Mouse (Mus musculus) liver, embryonic 13.5 days (tissue): ENCODE data around the gene Grik4. TPM values are rescaled to one million over a fixed set of nuclear protein-coding genes. Genes with fewer than 3 reads are reported as not detected.

ENCODE experiments used
- ATAC-seq: fragments of 200-750 bp; cut with Nextera tagmentation; 2 replicates; pipeline ENCODE4 v1.8.0; 2017; ENCODE audit warnings: low read depth, mild to moderate bottlenecking, moderate number of reproducible peaks, moderate library complexity
- DNase-seq: peaks from one replicate; pipeline ENCODE4 v3.0.0; 2022
- H3K27ac ChIP-seq: fragments of 300-500 bp; sonication (generic); 2 replicates; pipeline ENCODE4 v1.5.1; 2015; ENCODE audit warnings: moderate library complexity, mild to moderate bottlenecking, inconsistent platforms
- H3K27me3 ChIP-seq: fragments of 300-500 bp; sonication (generic); 2 replicates; pipeline ENCODE4 v1.6.1; 2015; ENCODE audit warnings: mild to moderate bottlenecking, inconsistent platforms
- H3K36me3 ChIP-seq: fragments of 300-500 bp; sonication (generic); 2 replicates; pipeline ENCODE4 v1.6.1; 2015; ENCODE audit warnings: mild to moderate bottlenecking, inconsistent platforms
- H3K4me1 ChIP-seq: fragments of 300-500 bp; sonication (generic); replicated peaks from 2 replicates; pipeline ENCODE4 v1.6.1; 2015; ENCODE audit warnings: inconsistent platforms
- H3K4me2 ChIP-seq: fragments of 300-500 bp; sonication (generic); 2 replicates; pipeline ENCODE4 v1.6.1; 2015; ENCODE audit warnings: inconsistent platforms, mild to moderate bottlenecking, moderate library complexity
- H3K4me3 ChIP-seq: fragments of 300-500 bp; sonication (generic); replicated peaks from 2 replicates; pipeline ENCODE4 v1.5.1; 2015; ENCODE audit warnings: mild to moderate bottlenecking, inconsistent platforms
- H3K9ac ChIP-seq: fragments of 300-500 bp; sonication (generic); 2 replicates; pipeline ENCODE4 v1.6.1; 2015; ENCODE audit warnings: mild to moderate bottlenecking, inconsistent platforms
- H3K9me3 ChIP-seq: fragments of 300-500 bp; sonication (generic); replicated peaks from 2 replicates; pipeline ENCODE4 v1.6.1; 2016; ENCODE audit warnings: inconsistent platforms
- WGBS: fragments of 180-500 bp; shearing (Covaris S2); methylation state at CpG from one replicate; pipeline ENCODE4 v1.1.7; 2015; ENCODE audit not compliant: insufficient replicate concordance; 5-methylcytosine and 5-hydroxymethylcytosine counted together
- polyA plus RNA-seq: library from polyadenylated mRNA; unstranded; fragments of >200 nt; fragmentation: Nextera tagmentation; extraction: Ambion mirVana; gene quantifications from 2 replicates; pipeline ENCODE4 v1.2.1, GENCODE M21; 2015

Grik4 gene
- polyA plus RNA-seq, 1 experiment from 2014 or later, result 1.1 TPM

DNA sequence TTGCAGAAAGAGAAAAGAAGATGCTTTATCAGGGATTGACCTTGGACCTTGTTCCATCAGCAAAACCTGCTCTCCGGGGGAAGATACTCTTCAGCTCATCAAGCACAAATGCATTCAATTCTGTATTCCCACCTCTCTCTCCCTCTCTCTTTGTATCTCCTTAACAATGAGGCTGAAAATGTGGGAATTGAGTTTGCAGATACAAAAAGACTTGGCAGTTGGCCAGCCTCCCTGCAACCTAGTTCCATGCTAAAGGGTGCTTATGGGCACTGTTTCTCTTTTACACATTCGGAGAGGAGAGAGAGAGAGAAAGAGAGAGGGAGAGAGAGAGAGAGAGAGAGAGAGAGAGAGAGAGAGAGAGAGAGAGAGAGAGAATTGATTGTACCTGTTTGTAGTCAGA is 273.7 kb downstream of the Grik4 start:
- Histone ChIP-seq H3K4me1 (peaks cover 12% of the 10 kb centered on the region; the same call in 1 of the 2 replicates), H3K27ac (no peak overlapping the region), H3K27me3 (no peaks in the 10 kb centered on the region), H3K9me3 (no peaks in the 10 kb centered on the region), H3K4me2 (no peak overlapping the region), H3K4me3 (no peak overlapping the region), H3K36me3 (no peaks in the 10 kb centered on the region), H3K9ac (no peak overlapping the region)
- WGBS, result 45% methylated on average over 2 of the region's 2 CpGs
- ATAC-seq (no peak), DNase-seq (no peak)

DNA sequence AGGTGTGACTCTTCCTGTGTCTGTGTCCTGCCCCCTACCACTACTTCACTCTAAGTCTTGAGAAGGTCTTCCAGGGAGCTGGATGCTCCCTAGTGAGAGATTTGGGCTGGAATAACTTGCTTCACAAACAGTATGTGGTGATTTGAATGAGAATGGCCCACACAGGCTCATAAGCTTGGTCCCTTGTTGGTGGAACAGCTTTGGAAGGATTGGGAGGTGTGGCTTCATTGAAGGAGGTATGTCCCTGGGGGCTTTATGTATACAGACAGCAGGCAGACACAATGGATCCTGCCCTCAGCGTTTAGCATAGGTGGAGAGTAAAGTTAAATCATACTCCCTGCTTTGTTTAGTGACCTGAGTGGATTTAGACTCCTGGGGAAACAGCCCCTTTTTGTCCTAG is 282.8 kb downstream of the Grik4 start:
- ATAC-seq (no peak), DNase-seq (no peak)
- H3K4me2 ChIP-seq, result no peak overlapping the region
- no peaks in the 10 kb centered on the region for H3K27me3 ChIP-seq
- 56% methylated on average over 1 of the region's 1 CpGs for WGBS
- no peaks in the 10 kb centered on the region for H3K9me3 ChIP-seq
- no peak overlapping the region for H3K4me3 ChIP-seq
- H3K4me1 ChIP-seq, result no peaks in the 10 kb centered on the region
- no peak overlapping the region for H3K9ac ChIP-seq
- 0 out of 2 replicates have a peak, but pooled peaks cover 3% of the 10 kb centered on the region for H3K36me3 ChIP-seq
- H3K27ac ChIP-seq, result no peak overlapping the region

DNA sequence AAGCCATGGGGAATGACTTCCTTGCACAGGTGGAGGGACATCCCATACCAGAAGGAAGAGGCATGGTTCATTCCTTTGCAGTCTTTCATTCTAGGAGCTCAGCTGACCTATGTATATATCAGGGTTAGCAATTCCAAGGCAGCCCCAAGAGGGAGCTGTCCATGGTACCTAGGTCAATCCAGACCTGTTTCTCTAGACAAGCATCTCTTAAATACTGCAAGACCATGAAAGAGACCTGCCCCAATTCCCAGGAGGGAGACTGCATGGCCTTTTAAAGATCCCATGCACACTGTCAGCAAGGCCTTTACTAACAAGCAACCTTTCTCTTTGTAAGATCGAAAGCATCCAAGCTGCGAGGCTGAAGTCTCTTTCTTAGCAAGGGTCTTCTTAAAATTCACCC is 291.5 kb downstream of the Grik4 start:
- Histone ChIP-seq H3K4me3 (no peak overlapping the region), H3K36me3 (no peaks in the 10 kb centered on the region), H3K9ac (no peak overlapping the region), H3K4me1 (no peaks in the 10 kb centered on the region), H3K9me3 (no peaks in the 10 kb centered on the region), H3K27me3 (no peaks in the 10 kb centered on the region), H3K27ac (no peak overlapping the region), H3K4me2 (no peak overlapping the region)
- DNase-seq (no peak), ATAC-seq (no peak)
- WGBS, result 63% methylated on average over 2 of the region's 2 CpGs

DNA sequence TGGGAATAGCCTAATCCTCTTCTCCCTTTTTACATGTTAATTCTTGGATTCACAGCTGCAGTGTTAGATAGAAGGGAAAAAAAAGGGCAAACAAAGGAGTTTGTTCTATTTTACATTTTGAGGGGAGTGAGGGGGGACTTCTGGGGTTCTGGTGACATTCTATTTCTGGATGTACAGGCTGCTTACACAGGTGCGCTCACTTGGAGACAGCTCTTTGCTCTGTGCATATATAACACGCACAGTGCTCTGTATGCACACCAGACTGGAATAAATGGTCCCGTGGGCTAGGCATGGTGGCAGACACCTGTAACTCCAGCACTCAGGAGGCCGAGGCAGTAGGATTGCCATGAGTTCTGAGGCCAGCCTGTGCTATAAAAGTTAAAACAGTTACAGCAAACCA is 292.0 kb downstream of the Grik4 start:
- Histone ChIP-seq H3K4me3 (no peak overlapping the region), H3K9me3 (no peaks in the 10 kb centered on the region), H3K4me1 (no peaks in the 10 kb centered on the region), H3K4me2 (no peak overlapping the region), H3K9ac (no peak overlapping the region), H3K27ac (no peak overlapping the region), H3K27me3 (no peaks in the 10 kb centered on the region), H3K36me3 (no peaks in the 10 kb centered on the region)
- 50% methylated on average over 4 of the region's 4 CpGs for WGBS
- DNase-seq, result no peak
- no peak for ATAC-seq

DNA sequence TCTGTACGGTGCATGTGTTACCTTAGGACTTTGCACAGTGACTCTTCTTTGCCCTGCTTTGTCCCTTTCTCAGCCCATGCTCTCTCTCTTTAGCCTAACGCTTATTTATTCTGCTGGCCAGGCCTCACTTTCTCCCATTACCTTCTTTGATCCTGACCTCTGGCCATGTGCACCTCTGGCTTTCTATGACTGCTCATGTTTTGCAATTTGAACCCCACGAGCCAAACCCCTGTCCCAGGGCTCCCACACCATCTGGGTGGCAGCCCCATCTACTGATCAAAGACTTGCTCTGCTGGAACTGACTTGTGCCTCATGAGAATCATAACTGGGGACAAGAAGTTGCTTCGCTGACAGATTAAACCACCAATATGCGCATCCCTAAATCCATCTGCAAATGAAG is 294.4 kb downstream of the Grik4 start:
- DNase-seq (no peak), ATAC-seq (peak; percentile 58)
- Histone ChIP-seq H3K27me3 (no peaks in the 10 kb centered on the region), H3K27ac (no peak overlapping the region), H3K4me3 (no peak overlapping the region), H3K4me2 (no peak overlapping the region), H3K9me3 (no peaks in the 10 kb centered on the region), H3K4me1 (no peaks in the 10 kb centered on the region), H3K9ac (no peak overlapping the region), H3K36me3 (no peaks in the 10 kb centered on the region)
- 48% methylated on average over 5 of the region's 5 CpGs for WGBS

DNA sequence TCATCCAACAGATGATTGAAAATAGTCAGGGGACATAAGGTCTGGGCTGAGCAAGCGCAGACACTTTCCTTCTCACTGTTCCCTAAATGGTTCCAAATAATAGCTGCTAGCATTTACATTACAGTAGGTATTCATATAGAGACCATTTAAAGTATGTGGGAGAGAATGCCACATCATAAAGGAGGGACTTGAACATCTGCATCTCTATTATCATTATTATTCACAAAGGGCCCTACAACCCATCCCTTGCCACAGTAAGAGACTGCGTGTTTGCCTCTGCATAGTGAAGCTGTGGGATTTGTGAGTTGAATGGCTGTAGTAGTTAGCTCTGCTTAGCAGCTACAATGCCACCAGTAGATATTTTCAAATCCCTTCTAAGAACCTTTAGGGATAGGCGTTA is 296.2 kb downstream of the Grik4 start:
- Histone ChIP-seq H3K4me3 (no peak overlapping the region), H3K27me3 (no peaks in the 10 kb centered on the region), H3K4me1 (no peaks in the 10 kb centered on the region), H3K27ac (no peak overlapping the region), H3K9ac (no peak overlapping the region), H3K4me2 (no peak overlapping the region), H3K9me3 (no peaks in the 10 kb centered on the region), H3K36me3 (no peaks in the 10 kb centered on the region)
- WGBS, result 71% methylated on average over 3 of the region's 3 CpGs
- DNase-seq (no peak), ATAC-seq (no peak)

DNA sequence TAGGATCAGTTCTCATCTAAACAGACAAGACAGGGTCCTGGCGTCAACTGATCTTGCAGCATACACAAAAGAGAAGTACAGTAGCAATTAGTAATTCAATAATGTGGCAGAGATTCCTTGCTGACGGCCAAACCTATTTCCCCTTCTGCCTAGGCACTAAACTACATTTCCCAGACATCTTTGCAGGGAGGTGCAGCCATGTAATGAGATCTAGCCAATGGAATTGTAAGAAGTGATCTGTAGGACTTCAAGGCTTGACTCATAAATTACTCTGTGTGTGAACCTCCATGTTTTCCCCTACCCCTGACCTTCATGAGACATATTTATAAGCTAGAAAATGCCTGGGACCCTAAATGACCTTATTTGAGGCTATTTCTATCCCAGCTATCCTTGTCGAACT is 296.7 kb downstream of the Grik4 start:
- H3K27ac ChIP-seq, result no peak overlapping the region

DNA sequence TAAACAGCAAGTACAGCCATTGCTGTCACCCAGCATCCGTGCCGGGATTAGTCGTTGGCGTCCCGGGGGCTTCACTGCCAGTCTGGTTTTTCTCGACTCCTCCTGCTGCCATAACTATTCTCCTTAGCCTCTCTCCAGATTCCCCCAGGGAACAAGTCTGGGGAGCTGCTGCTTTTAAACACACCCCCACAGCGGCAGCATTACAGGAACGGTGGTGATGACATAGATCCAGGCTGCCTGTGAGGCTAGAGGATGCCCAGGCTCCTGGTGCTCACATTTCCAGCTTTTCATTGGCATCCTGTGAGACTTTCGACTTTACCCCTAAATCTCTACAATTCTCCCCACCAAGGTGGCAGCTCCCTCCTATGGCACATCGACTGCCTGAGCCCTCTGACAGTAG is 297.5 kb downstream of the Grik4 start:
- no peaks in the 10 kb centered on the region for H3K36me3 ChIP-seq
- ATAC-seq (no peak), DNase-seq (no peak)
- H3K27ac ChIP-seq, result no peak overlapping the region
- H3K9ac ChIP-seq, result no peak overlapping the region
- no peak overlapping the region for H3K4me3 ChIP-seq
- no peaks in the 10 kb centered on the region for H3K9me3 ChIP-seq
- H3K27me3 ChIP-seq, result no peaks in the 10 kb centered on the region
- 52% methylated on average over 10 of the region's 10 CpGs for WGBS
- no peaks in the 10 kb centered on the region for H3K4me1 ChIP-seq
- H3K4me2 ChIP-seq, result no peak overlapping the region

More for the DNA sequence above, 296.7 kb downstream of the Grik4 start:
- Histone ChIP-seq H3K9me3 (no peaks in the 10 kb centered on the region), H3K4me1 (no peaks in the 10 kb centered on the region), H3K9ac (no peak overlapping the region), H3K4me3 (no peak overlapping the region), H3K27me3 (no peaks in the 10 kb centered on the region), H3K36me3 (no peaks in the 10 kb centered on the region), H3K4me2 (no peak overlapping the region)
- WGBS, result 49% methylated on average over 3 of the region's 3 CpGs
- DNase-seq, result no peak
- no peak for ATAC-seq

DNA sequence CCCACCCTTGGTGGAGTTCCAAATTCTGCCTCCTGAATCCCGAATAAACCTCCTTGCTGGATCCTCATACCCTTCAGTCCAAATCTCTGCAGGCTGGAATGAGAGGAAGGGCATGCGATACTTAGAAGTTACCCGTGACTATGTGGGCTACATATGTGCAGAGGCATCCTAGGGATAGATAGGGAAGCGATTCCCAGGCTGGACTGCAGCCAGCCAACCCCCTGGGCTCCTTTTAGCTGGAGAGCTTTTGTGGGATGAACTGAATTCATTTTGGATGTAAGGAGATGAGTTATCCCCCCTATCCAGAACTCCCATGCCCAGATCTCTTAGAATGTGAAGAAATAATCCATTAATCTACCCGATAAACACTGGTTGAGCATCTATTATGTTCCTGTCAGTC is 299.1 kb downstream of the Grik4 start:
- WGBS, result 77% methylated on average over 5 of the region's 5 CpGs

DNA sequence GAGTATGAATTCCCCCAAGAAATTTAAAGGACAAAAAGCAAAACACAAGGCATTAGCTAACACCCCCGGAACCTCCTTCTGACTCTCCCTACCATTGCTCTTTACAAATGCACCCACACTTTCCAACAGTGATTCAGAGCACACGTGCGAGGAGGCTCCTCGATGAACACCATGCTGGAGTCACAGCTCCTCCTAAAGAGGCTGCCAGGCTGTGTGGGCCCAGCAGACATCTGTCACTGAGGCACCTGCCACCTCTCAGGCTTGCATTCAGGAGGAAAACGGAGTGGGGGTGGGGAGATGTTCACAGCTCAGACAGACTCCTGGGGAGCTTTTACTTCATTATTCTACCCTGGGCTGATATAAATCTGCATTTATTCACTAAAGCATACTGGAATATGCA is 301.5 kb downstream of the Grik4 start:
- Histone ChIP-seq H3K4me1 (no peaks in the 10 kb centered on the region), H3K27me3 (no peaks in the 10 kb centered on the region), H3K4me3 (no peak overlapping the region), H3K4me2 (no peak overlapping the region), H3K36me3 (no peaks in the 10 kb centered on the region), H3K9me3 (no peaks in the 10 kb centered on the region), H3K9ac (no peak overlapping the region), H3K27ac (no peak overlapping the region)
- DNase-seq (no peak), ATAC-seq (no peak)
- WGBS, result 52% methylated on average over 5 of the region's 5 CpGs

More for the DNA sequence above, 299.1 kb downstream of the Grik4 start:
- ATAC-seq, result no peak
- Histone ChIP-seq H3K36me3 (no peaks in the 10 kb centered on the region), H3K27ac (no peak overlapping the region), H3K4me1 (no peaks in the 10 kb centered on the region), H3K4me3 (no peak overlapping the region), H3K27me3 (no peaks in the 10 kb centered on the region), H3K4me2 (no peak overlapping the region), H3K9ac (no peak overlapping the region), H3K9me3 (no peaks in the 10 kb centered on the region)
- DNase-seq, result no peak

DNA sequence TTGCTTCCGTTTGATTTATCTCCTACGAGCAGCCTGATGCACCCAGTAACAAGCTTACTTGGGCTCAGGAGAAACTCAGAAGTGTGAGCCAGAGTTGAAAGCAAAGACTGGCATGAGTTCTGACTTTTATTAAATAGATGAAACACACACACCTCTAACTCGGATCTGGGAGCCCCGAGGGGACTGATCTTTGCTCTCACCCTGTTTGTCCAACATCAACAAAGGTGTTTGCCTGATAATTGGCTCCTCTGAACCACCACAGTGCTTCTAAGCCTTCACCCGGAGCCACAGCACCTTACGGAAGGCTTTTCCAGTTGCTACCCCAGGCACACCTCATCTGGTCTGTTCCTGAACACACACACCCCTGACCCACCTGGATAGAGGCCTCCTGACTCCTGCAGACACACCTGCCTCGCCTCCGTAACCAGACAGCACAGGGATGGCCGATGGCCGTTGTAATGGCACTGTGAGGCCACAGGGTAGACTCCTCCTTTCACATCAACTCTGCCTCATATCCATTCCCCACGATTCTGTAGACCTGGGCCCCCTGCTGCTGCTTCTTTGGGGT is 302.7 kb downstream of the Grik4 start:
- H3K36me3 ChIP-seq, result no peaks in the 10 kb centered on the region
- H3K4me1 ChIP-seq, result no peaks in the 10 kb centered on the region
- no peak overlapping the region for H3K9ac ChIP-seq
- no peaks in the 10 kb centered on the region for H3K27me3 ChIP-seq
- no peaks in the 10 kb centered on the region for H3K9me3 ChIP-seq
- DNase-seq (no peak), ATAC-seq (no peak)
- no peak overlapping the region for H3K27ac ChIP-seq
- WGBS, result 53% methylated on average over 11 of the region's 11 CpGs
- H3K4me3 ChIP-seq, result no peak overlapping the region
- H3K4me2 ChIP-seq, result no peak overlapping the region

DNA sequence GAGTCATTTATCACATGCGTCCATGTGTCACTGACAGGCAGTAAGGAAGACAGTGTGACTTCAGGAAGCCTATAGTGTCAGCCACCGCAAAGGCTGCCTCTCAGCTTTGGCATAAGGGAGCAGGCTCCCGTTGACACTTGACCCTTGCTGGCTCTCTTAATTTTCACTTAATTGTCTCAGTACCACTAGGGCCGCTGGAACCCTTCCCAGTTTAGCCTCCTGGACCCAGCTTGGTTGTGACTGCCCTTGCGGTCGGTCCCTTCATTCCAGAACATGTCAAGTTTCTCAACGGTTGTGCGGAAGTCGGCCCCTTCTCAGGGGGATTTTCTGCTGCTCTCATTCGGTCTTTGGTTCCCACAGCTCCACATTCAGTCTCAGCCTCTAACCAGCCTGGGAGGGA is 307.8 kb downstream of the Grik4 start:
- Histone ChIP-seq H3K9ac (no peak overlapping the region), H3K4me3 (no peak overlapping the region), H3K36me3 (no peaks in the 10 kb centered on the region), H3K4me1 (no peaks in the 10 kb centered on the region), H3K4me2 (no peak overlapping the region), H3K27me3 (no peaks in the 10 kb centered on the region), H3K27ac (no peak overlapping the region), H3K9me3 (no peaks in the 10 kb centered on the region)
- WGBS, result 52% methylated on average over 10 of the region's 10 CpGs
- ATAC-seq (no peak), DNase-seq (no peak)
